Mouse (Mus musculus) heart, adult 2 months (tissue): ENCODE results near the gene Gcm1. TPM values are rescaled to one million over a fixed set of nuclear protein-coding genes. Genes with fewer than 3 reads are reported as not detected.

Experiments used
- DNase-seq, 2 experiments: peaks; one replicate each; pipeline ENCODE4 v3.0.0; 2021
- H3K27ac ChIP-seq: fragments of 200-600 bp; 2 replicates; pipeline ENCODE4 v1.8.1; 2022
- H3K27me3 ChIP-seq: fragments of 200-500 bp; 2 replicates; pipeline ENCODE4 v1.6.1; 2012; ENCODE audit warnings: mild to moderate bottlenecking, low read length, inconsistent platforms, mixed read lengths; ENCODE audit not compliant: control insufficient read depth, insufficient read depth
- H3K36me3 ChIP-seq: fragments of 200-500 bp; 2 replicates; pipeline ENCODE4 v1.6.1; 2012; ENCODE audit warnings: low read length, inconsistent platforms; ENCODE audit not compliant: control insufficient read depth, insufficient read depth
- H3K4me1 ChIP-seq: fragments of 200-500 bp; 2 replicates; pipeline ENCODE4 v1.6.1; 2011; ENCODE audit warnings: low read length; ENCODE audit not compliant: control insufficient read depth, insufficient read depth
- H3K4me3 ChIP-seq: fragments of 200-600 bp; 2 replicates; pipeline ENCODE4 v1.8.1; 2022
- H3K79me2 ChIP-seq: fragments of 200-500 bp; replicated peaks from 2 replicates; pipeline ENCODE4 v1.6.1; 2012; ENCODE audit warnings: mild to moderate bottlenecking, inconsistent platforms, low read length, moderate library complexity, mixed read lengths; ENCODE audit not compliant: control insufficient read depth, insufficient read depth
- H3K9ac ChIP-seq: fragments of 200-500 bp; 2 replicates; pipeline ENCODE4 v1.6.1; 2012; ENCODE audit warnings: low read depth, mild to moderate bottlenecking, control low read depth, inconsistent platforms, low read length, mixed read lengths
- CTCF ChIP-seq: fragments of 200-600 bp; IDR thresholded peaks from 2 replicates; pipeline ENCODE4 v1.8.1; 2022; ENCODE audit warnings: antibody characterized with exemption, mild to moderate bottlenecking, moderate library complexity
- EP300 ChIP-seq: fragments of 200-500 bp; IDR thresholded peaks from 2 replicates; pipeline ENCODE4 v1.6.1; 2011; ENCODE audit warnings: low read depth, low read length, control low read depth; ENCODE audit not compliant: insufficient read depth
- POLR2A ChIP-seq: fragments of 200-500 bp; IDR thresholded peaks from 2 replicates; pipeline ENCODE4 v1.6.1; 2011; ENCODE audit warnings: mild to moderate bottlenecking, low read depth, low read length, control low read depth; ENCODE audit not compliant: insufficient read depth
- WGBS: fragments of 180-500 bp; shearing (Covaris S2); methylation state at CpG from one replicate; pipeline ENCODE4 v1.1.7; 2018; 5-methylcytosine and 5-hydroxymethylcytosine counted together
- intact Hi-C: fragments of 180-260 bp; cut with DNase I; formaldehyde crosslinking; loops from one replicate; pipeline ENCODE4 v1.15.1; 2025
- polyA plus RNA-seq: library from polyadenylated mRNA; depleted of rRNA; stranded (reverse); fragments of >200 nt; gene quantifications from 2 replicates; pipeline ENCODE4 v1.2.3, GENCODE M21; 2012
- total RNA-seq, 2 experiments: library from RNA; stranded (reverse); gene quantifications; 2 replicates each; pipeline ENCODE4 v1.2.3; 2021

The Gcm1 gene
- total and polyA plus RNA-seq, 3 experiments = not detected

DNA sequence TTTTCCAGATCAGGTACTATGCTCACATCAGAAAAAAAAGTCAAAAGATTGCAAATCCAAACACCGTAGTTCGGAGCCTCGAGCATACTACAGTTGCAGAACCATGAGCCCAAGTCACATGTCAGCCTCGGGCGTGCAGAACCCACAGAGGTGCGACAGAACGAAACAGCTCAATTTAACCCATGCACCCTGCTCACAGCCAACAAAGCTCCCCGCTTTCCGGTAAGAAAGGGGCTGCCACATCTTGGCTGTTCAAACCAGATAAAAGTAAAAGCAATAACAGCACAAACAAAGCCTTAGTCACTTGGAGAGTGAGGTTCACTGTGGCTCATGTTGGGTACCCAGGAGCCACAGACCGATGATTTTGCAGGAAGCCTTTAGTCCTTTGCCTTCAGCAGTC, 41.0 kb upstream of the Gcm1 start:
- H3K27me3 ChIP-seq = no peaks in the 10 kb centered on the region
- intact Hi-C loops = no loop called here
- TF ChIP-seq EP300 = no peak
- TF ChIP-seq CTCF = no peak
- TF ChIP-seq POLR2A = no peak
- H3K4me3 ChIP-seq = no peak overlapping the region
- DNase-seq = no peak
- no peak overlapping the region for H3K27ac ChIP-seq
- H3K4me1 ChIP-seq = 0 out of 2 replicates have a peak, but pooled peaks cover 1% of the 10 kb centered on the region
- H3K9ac ChIP-seq = no peak overlapping the region
- no peaks in the 10 kb centered on the region for H3K79me2 ChIP-seq
- H3K36me3 ChIP-seq = no peaks in the 10 kb centered on the region
- 87% methylated on average over 10 of the region's 10 CpGs for WGBS

DNA sequence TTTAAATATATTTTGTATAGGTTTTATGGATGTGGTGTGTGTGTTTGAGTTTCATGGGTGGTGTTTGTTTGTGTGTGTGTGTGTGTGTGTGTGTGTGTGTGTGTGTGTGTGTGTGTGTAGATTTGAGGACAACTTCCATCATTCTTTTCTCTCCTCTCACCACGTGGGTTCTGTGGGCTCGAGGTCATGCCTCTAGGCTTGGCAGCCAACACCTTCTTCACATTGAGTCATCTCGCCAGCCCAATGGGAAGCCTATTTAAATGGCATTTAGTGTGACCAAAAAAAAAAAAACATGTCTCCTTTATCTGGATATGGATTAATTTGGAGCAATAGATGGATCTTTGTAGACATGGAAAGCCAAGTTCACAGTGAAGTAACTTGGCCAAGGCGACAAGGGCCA, 39.7 kb upstream of the Gcm1 start:
- Histone ChIP-seq H3K9ac (no peak overlapping the region), H3K27ac (no peak overlapping the region), H3K4me1 (no peaks in the 10 kb centered on the region), H3K4me3 (no peak overlapping the region), H3K27me3 (no peaks in the 10 kb centered on the region), H3K79me2 (no peaks in the 10 kb centered on the region), H3K36me3 (no peaks in the 10 kb centered on the region)
- no peak for DNase-seq
- 82% methylated on average over 4 of the region's 4 CpGs for WGBS
- TF ChIP-seq CTCF = no peak
- no peak for TF ChIP-seq POLR2A
- no peak for TF ChIP-seq EP300
- intact Hi-C loops = no loop called here

DNA sequence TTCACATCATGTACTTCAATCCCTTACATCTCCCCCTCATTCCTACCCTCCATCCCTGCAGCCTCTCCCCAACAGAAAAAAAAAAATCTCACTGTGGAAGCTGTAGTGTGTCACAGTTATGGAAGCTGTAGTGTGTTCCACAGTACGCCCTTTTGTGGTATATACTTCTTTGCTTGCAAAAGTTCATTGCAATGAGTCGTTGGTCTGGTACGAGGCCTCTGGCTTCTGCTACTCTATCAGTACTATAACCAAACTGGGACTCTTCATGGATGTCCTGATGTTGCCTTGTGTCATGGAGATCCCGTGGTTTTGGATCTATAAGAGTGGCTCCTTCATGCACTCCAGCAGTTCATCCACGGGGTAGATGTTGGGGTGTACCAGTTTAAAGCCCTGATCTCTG, 39.0 kb upstream of the Gcm1 start:
- H3K27ac ChIP-seq = no peak overlapping the region
- no peaks in the 10 kb centered on the region for H3K79me2 ChIP-seq
- no peaks in the 10 kb centered on the region for H3K27me3 ChIP-seq
- no peak for DNase-seq
- TF ChIP-seq POLR2A = no peak
- no peak for TF ChIP-seq EP300
- TF ChIP-seq CTCF = no peak
- intact Hi-C loops = no loop called here
- H3K36me3 ChIP-seq = no peaks in the 10 kb centered on the region
- 86% methylated on average over 5 of the region's 5 CpGs for WGBS
- no peaks in the 10 kb centered on the region for H3K4me1 ChIP-seq
- no peak overlapping the region for H3K4me3 ChIP-seq
- H3K9ac ChIP-seq = no peak overlapping the region

DNA sequence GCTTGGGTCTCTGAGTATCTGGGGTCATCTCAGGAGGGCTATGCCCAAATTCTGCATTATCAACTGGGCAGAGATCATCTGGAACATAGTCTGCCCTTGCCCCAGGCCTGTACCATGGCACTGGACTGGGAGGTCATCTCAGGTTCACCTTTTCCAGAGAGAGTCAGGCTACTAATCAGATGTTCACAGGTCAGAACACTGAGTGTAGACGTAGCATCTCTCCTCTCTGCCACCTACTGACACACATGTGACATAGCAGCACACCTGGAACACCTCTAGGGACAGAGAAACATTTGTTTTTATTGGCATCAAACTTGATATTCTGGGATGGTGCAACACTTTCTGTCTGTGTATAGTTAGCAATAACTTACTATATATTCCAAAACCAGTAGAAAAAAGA, 37.9 kb upstream of the Gcm1 start:
- no peak overlapping the region for H3K27ac ChIP-seq
- no peak for DNase-seq
- TF ChIP-seq POLR2A (no peak), EP300 (no peak), CTCF (peak; percentile 58)
- WGBS = 48% methylated on average over 1 of the region's 1 CpGs
- H3K4me3 ChIP-seq = no peak overlapping the region
- intact Hi-C loops = no loop called here
- no peaks in the 10 kb centered on the region for H3K27me3 ChIP-seq
- no peaks in the 10 kb centered on the region for H3K79me2 ChIP-seq
- no peaks in the 10 kb centered on the region for H3K4me1 ChIP-seq
- H3K9ac ChIP-seq = no peak overlapping the region
- H3K36me3 ChIP-seq = no peaks in the 10 kb centered on the region

DNA sequence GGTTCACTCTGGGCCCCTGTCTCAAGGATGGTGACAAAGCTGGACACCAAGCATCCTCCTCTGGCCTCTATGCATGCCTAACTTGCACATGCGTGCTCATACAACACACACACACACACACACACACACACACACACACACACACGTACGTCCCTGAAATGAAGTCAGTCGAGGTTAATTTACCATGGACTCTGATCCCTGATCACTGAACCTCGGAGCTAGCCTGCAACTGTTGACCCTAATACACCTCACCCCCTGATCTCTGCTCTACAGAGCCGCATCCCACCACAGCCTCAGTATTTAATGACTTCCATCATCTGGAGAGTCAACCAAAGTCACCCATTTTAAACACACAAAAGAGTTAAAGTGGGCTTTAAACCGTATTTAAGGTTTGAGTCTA, 35.9 kb upstream of the Gcm1 start:
- Histone ChIP-seq H3K4me1 (no peaks in the 10 kb centered on the region), H3K36me3 (no peaks in the 10 kb centered on the region), H3K27ac (no peak overlapping the region), H3K4me3 (no peak overlapping the region), H3K79me2 (no peaks in the 10 kb centered on the region), H3K9ac (no peak overlapping the region), H3K27me3 (no peaks in the 10 kb centered on the region)
- DNase-seq = no peak
- intact Hi-C loops = no loop called here
- TF ChIP-seq POLR2A (no peak), CTCF (no peak), EP300 (no peak)
- WGBS = 92% methylated on average over 7 of the region's 7 CpGs

DNA sequence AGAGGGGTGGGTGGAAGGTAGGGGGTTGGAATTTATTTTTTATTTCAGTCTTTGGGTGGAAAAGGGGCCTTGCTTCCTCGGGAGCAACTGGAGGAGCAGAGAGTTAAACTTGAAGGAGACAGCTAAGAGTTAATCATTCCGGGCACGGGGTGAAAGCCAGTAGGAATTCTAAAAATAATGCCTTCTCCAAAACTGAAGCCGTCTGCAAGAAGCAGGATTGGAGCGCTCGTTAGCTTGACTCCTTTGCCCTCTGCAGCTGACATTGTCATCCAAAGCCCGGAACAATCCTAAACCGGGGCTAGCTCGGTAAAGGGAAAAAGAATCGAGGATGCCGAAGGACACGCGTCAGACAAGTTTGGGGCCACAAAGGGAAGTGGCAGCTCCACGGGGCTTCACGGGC, 35.4 kb upstream of the Gcm1 start:
- intact Hi-C loops = no loop called here
- no peak for DNase-seq
- Histone ChIP-seq H3K4me1 (no peaks in the 10 kb centered on the region), H3K36me3 (no peaks in the 10 kb centered on the region), H3K27me3 (no peaks in the 10 kb centered on the region), H3K27ac (no peak overlapping the region), H3K79me2 (no peaks in the 10 kb centered on the region), H3K4me3 (0 out of 2 replicates have a peak overlapping the region, but pooled peaks have one; percentile 8), H3K9ac (no peak overlapping the region)
- TF ChIP-seq CTCF (no peak), EP300 (no peak), POLR2A (no peak)
- 44% methylated on average over 15 of the region's 15 CpGs for WGBS
